In genomic region chr7:25303685-25304006, GRCm38 (mm10) we compare ENCODE assay signal across 29 mouse cellular contexts. TPM values are rescaled to one million over a fixed set of nuclear protein-coding genes. Genes with fewer than 3 reads are reported as not detected.
DNase-seq lines count a peak whose midpoint lies in the region; TF ChIP-seq lines count a peak whose summit lies in the region.
"Had no signal": no experiment of that assay in that cellular context is flagged by ENCODE, and none has a peak within 500 bp of the region (broad histone marks: within the 10 kb centered on the region; RNA-seq: fewer than 3 reads in every experiment).

No protein-coding gene starts in this region.

- peak; percentile 12 for DNase-seq in gastrocnemius, adult 2 months
- no peak for DNase-seq in gastrocnemius, postnatal 14 days
- DNase-seq in testis, postnatal 10 days (ENCODE audit: low spot score): no peak
- DNase-seq in ES-CJ7 (ENCODE audit: low read depth, low spot score): peak; percentile 83
- DNase-seq in ZHBTc4 (ENCODE audit: low read depth, low spot score): peak; percentile 53
- no peak for DNase-seq in left cerebral cortex, adult 8-10 months (ENCODE audit: low spot score in 2 of 2)
- DNase-seq in left cerebral cortex, adult 18-20 months (ENCODE audit: low spot score in 2 of 2): no peak
- DNase-seq: adrenal gland, adult 2 months; adrenal gland, postnatal 10 days; adrenal gland, postnatal 25 days; B cell, adult 2 months; cerebellum, adult 11 months; cerebellum, adult 18-20 months; cerebellum, adult 8-10 months; cerebellum, adult 9-11 months; cerebellum, postnatal 14 days; cerebellum, postnatal 36 days; embryo, embryonic 11 days had no signal

- no peak for TF ChIP-seq CTCF in gastrocnemius, adult 2 months (IDR thresholded peaks at IDR 0.05)
- no peak for TF ChIP-seq CTCF in testis, adult 2 months (IDR thresholded peaks at IDR 0.05; ENCODE audit: control insufficient read depth, insufficient read depth, insufficient replicate concordance, low read depth, low read length)

- H3K27me3 ChIP-seq in testis, adult 2 months (ENCODE audit: control insufficient read depth, insufficient read depth, low read length): no peaks in the 10 kb centered on the region

- no peak overlapping the region for H3K27ac ChIP-seq in gastrocnemius, adult 2 months
- H3K27ac ChIP-seq in testis, adult 2 months (ENCODE audit: control insufficient read depth, insufficient read depth, low read depth, low read length): no peak overlapping the region
- H3K27ac ChIP-seq: embryonic facial prominence, embryonic 13.5 days; embryonic facial prominence, embryonic 15.5 days; forebrain, embryonic 10.5 days; forebrain, embryonic 12.5 days had no signal

- intact Hi-C loops in gastrocnemius, adult 2 months (cut with DNase I): no loop called here
- intact Hi-C loops in gastrocnemius, postnatal 14 days (cut with DNase I; ENCODE audit: low total_unique reads): no loop called here

- no peak overlapping the region for H3K4me3 ChIP-seq in gastrocnemius, adult 2 months
- H3K4me3 ChIP-seq in testis, adult 2 months (ENCODE audit: control insufficient read depth, low read depth, low read length): peak overlapping the region; percentile 50
- H3K4me3 ChIP-seq: embryonic facial prominence, embryonic 13.5 days; embryonic facial prominence, embryonic 15.5 days; erythroblast, embryonic 14.5 days; forebrain, embryonic 10.5 days; forebrain, embryonic 12.5 days had no signal

- no peak for TF ChIP-seq POLR2A in testis, adult 2 months (IDR thresholded peaks at IDR 0.05; ENCODE audit: control insufficient read depth, low read depth, low read length)

- H3K36me3 ChIP-seq in testis, adult 2 months (ENCODE audit: control insufficient read depth, insufficient read depth, low read length): peaks cover 4% of the 10 kb centered on the region; the same call in 1 of the 2 replicates
- H3K36me3 ChIP-seq: embryonic facial prominence, embryonic 13.5 days; embryonic facial prominence, embryonic 15.5 days; forebrain, embryonic 10.5 days; forebrain, embryonic 12.5 days had no signal

- peaks cover 20% of the 10 kb centered on the region for H3K4me1 ChIP-seq in testis, adult 2 months (ENCODE audit: control insufficient read depth, insufficient read depth, low read length)

RNA-seq across cellular contexts. Expression of gene Tmem145, which starts 2.3 kb away (rescaled TPM):
- total RNA-seq in gastrocnemius, adult 2 months (2021): not detected
- not detected for total RNA-seq in gastrocnemius, postnatal 14 days (2021)
- 1.3 TPM in 2 replicates for polyA plus RNA-seq in testis, adult 2 months (2012; rRNA removed)
- total RNA-seq in left cerebral cortex, adult 8-10 months (2022): 10 to 100 TPM; 40.7 to 46.5 (median 42.0) TPM
- total RNA-seq in left cerebral cortex, adult 18-20 months (2021): 10 to 100 TPM; 45.4 to 46.6 TPM
- total RNA-seq: CH12.LX; common myeloid progenitor, adult 5-6 weeks; MEL had no signal
- polyA plus RNA-seq: CD4-positive, CD25-positive, alpha-beta regulatory T cell, adult 4 months; erythroblast, embryonic 14.5 days had no signal

RNA-seq across cellular contexts. Expression of gene Prr19, which starts 2.4 kb away (rescaled TPM):
- total RNA-seq in gastrocnemius, adult 2 months (2021): not detected
- total RNA-seq in gastrocnemius, postnatal 14 days (2021): not detected
- 83.0 and 90.6 TPM in 2 replicates for polyA plus RNA-seq in testis, adult 2 months (2012; rRNA removed)
- total RNA-seq in left cerebral cortex, adult 8-10 months (2022): not detected
- not detected for total RNA-seq in left cerebral cortex, adult 18-20 months (2021)
- total RNA-seq: adrenal gland, adult 2 months; adrenal gland, postnatal 10 days; adrenal gland, postnatal 25 days; adrenal gland, postnatal 4 days; CH12.LX; common myeloid progenitor, adult 5-6 weeks; MEL had no signal
- polyA plus RNA-seq: adrenal gland, adult 2 months; CD4-positive, CD25-positive, alpha-beta regulatory T cell, adult 4 months; erythroblast, embryonic 14.5 days had no signal

RNA-seq across cellular contexts. Expression of gene Pafah1b3, which starts 5.9 kb away (rescaled TPM):
- total RNA-seq in gastrocnemius, adult 2 months (2021): under 1 TPM; 0.38 to 0.86 TPM
- total RNA-seq in gastrocnemius, postnatal 14 days (2021): 1 to 10 TPM; 3.0 to 4.5 TPM
- polyA plus RNA-seq in testis, adult 2 months (2012; rRNA removed): 37.1 and 44.4 TPM in 2 replicates
- total RNA-seq in left cerebral cortex, adult 8-10 months (2022): 10 to 100 TPM; 29.5 to 38.7 (median 32.2) TPM
- total RNA-seq in left cerebral cortex, adult 18-20 months (2021): 10 to 100 TPM; 35.7 to 36.9 TPM

RNA-seq across cellular contexts. Expression of gene Megf8, which starts 13.3 kb away (rescaled TPM):
- total RNA-seq in gastrocnemius, adult 2 months (2021): 10 to 100 TPM; 16.9 to 19.6 TPM
- total RNA-seq in gastrocnemius, postnatal 14 days (2021): 10 to 100 TPM; 18.5 to 19.7 TPM
- 13.0 and 17.0 TPM in 2 replicates for polyA plus RNA-seq in testis, adult 2 months (2012; rRNA removed)
- 100 to 1,000 TPM in 3 of 4 experiments, 10 to 100 TPM in 1; 99.2 to 109 (median 104) TPM for total RNA-seq in left cerebral cortex, adult 8-10 months (2022)
- 100 to 1,000 TPM; 100 to 102 TPM for total RNA-seq in left cerebral cortex, adult 18-20 months (2021)

RNA-seq across cellular contexts. Expression of gene Cic, which starts 36.1 kb away (rescaled TPM):
- 10 to 100 TPM; 37.0 to 40.4 TPM for total RNA-seq in gastrocnemius, adult 2 months (2021)
- 10 to 100 TPM; 38.2 to 44.1 TPM for total RNA-seq in gastrocnemius, postnatal 14 days (2021)
- polyA plus RNA-seq in testis, adult 2 months (2012; rRNA removed): 41.8 and 42.1 TPM in 2 replicates
- total RNA-seq in left cerebral cortex, adult 8-10 months (2022): 100 to 1,000 TPM; 196 to 238 (median 227) TPM
- 100 to 1,000 TPM; 212 to 225 TPM for total RNA-seq in left cerebral cortex, adult 18-20 months (2021)

Comparison
In these comparisons a context has a peak if more than half of its experiments do, and no peak if none do; other contexts are left out.
1. DNase-seq: peak in gastrocnemius, adult 2 months (single experiment), ES-CJ7 (single experiment) and ZHBTc4 (single experiment); none in gastrocnemius, postnatal 14 days (single experiment), testis, postnatal 10 days (single experiment), left cerebral cortex, adult 8-10 months (0 of 2) and left cerebral cortex, adult 18-20 months (0 of 2).
2. RNA of gene Tmem145, which starts 2.3 kb away (total RNA-seq): 45.4 to 46.6 TPM in left cerebral cortex, adult 18-20 months and 40.7 to 46.5 TPM in left cerebral cortex, adult 8-10 months; not detected in gastrocnemius, postnatal 14 days and not detected in gastrocnemius, adult 2 months; every median in the first group is over 10 times any median in the second.
3. RNA of gene Pafah1b3, which starts 5.9 kb away (total RNA-seq): 35.7 to 36.9 TPM in left cerebral cortex, adult 18-20 months and 29.5 to 38.7 TPM in left cerebral cortex, adult 8-10 months; 3.0 to 4.5 TPM in gastrocnemius, postnatal 14 days and 0.38 to 0.86 TPM in gastrocnemius, adult 2 months; every median in the first group is over 4 times any median in the second.